Mouse (Mus musculus) T-helper 17 cell (primary cell): ENCODE data around the gene Gm4177.
"Not testable (repeated sequence)": the region's sequence is repeated elsewhere in the genome, so short reads cannot be mapped to it uniquely, and the experiment has no call there.

Source experiments
- in situ Hi-C, 2 experiments: fragments of 300-600 bp; cut with MboI, MseI; formaldehyde crosslinking; loops; 1 replicate in 1 of 2; 2 replicates in 1 of 2; pipeline ENCODE4 v1.15.1; 2025; ENCODE audit warnings: high pct_unique_total_duplicates in 2 of 2

Gm4177 gene

GRCm38 (mm10) chr7:21796628-21797027 lies at the start of gene Gm4177:
Gene Gm4177 (minus strand): TSS chr7:21796728.
- in situ Hi-C loops, result not testable (repeated sequence)

GRCm38 (mm10) chr7:21844167-21844566 lies 47.6 kb upstream of the Gm4177 start, which contains the start of gene Gm5725:
Gene Gm5725 (minus strand): TSS chr7:21844267.
- in situ Hi-C loops, result not testable (repeated sequence)

- in situ Hi-C loops, result not testable (repeated sequence)
Measured at GRCm38 (mm10) chr7:21832051-21832450, 35.5 kb upstream of the Gm4177 start, which contains the start of gene Vmn1r135. Gene Vmn1r135 (plus strand): TSS chr7:21832351.

- in situ Hi-C loops, result loop anchor here (10.0 to 25.0 kb wide), 2 partner anchors 657 to 949 kb away; partner anchors contain the start of gene Vmn1r114 (in 1 of the 2)
Measured at GRCm38 (mm10) chr7:21761375-21761774, 35.2 kb downstream of the Gm4177 start, which contains the start of gene Gm4175. Gene Gm4175 (minus strand): TSS chr7:21761475.
